Mouse (Mus musculus) midbrain, embryonic 16.5 days (tissue): ENCODE measurements at regions not wholly inside any gene's neighbourhood (a gene's known extent, or its start where the extent isn't known, plus 50 kb on each side); places are given as distances from the start of the nearest gene placed in this dataset.
A peak's percentile ranks its signal among the peaks of the same experiment; 100 is the strongest.

Source experiments
- ATAC-seq: fragments of 200-750 bp; cut with Nextera tagmentation; 2 replicates; pipeline ENCODE4 v1.8.0; 2017; ENCODE audit warnings: moderate TSS enrichment
- H3K27ac ChIP-seq: fragments of 300-500 bp; sonication (generic); 2 replicates; pipeline ENCODE4 v1.5.1; 2014; ENCODE audit warnings: mild to moderate bottlenecking, low read length, mixed read lengths
- H3K27me3 ChIP-seq: fragments of 300-500 bp; sonication (generic); 2 replicates; pipeline ENCODE4 v1.6.1; 2014; ENCODE audit warnings: low read depth, low read length, mixed read lengths; ENCODE audit not compliant: control insufficient read depth, insufficient read depth
- H3K36me3 ChIP-seq: fragments of 300-500 bp; sonication (generic); 2 replicates; pipeline ENCODE4 v1.6.1; 2014; ENCODE audit warnings: mild to moderate bottlenecking, low read length, moderate library complexity, mixed read lengths; ENCODE audit not compliant: control insufficient read depth, insufficient read depth
- H3K4me1 ChIP-seq: fragments of 300-500 bp; sonication (generic); 2 replicates; pipeline ENCODE4 v1.6.1; 2014; ENCODE audit warnings: mild to moderate bottlenecking, low read length, mixed read lengths; ENCODE audit not compliant: control insufficient read depth, insufficient read depth
- H3K4me2 ChIP-seq: fragments of 300-500 bp; sonication (generic); 2 replicates; pipeline ENCODE4 v1.6.1; 2014; ENCODE audit warnings: mild to moderate bottlenecking, low read length, mixed read lengths
- H3K4me3 ChIP-seq: fragments of 300-500 bp; sonication (generic); 2 replicates; pipeline ENCODE4 v1.5.1; 2014; ENCODE audit warnings: low read depth, mild to moderate bottlenecking, low read length, moderate library complexity, mixed read lengths
- H3K9ac ChIP-seq: fragments of 300-500 bp; sonication (generic); 2 replicates; pipeline ENCODE4 v1.6.1; 2014; ENCODE audit warnings: low read depth, low read length, mixed read lengths
- H3K9me3 ChIP-seq: fragments of 300-500 bp; sonication (generic); replicated peaks from 2 replicates; pipeline ENCODE4 v1.6.1; 2014; ENCODE audit warnings: mild to moderate bottlenecking, low read length, mixed read lengths; ENCODE audit not compliant: control insufficient read depth, poor library complexity, severe bottlenecking
- WGBS: fragments of 180-500 bp; shearing (Covaris S2); extraction: QIAGEN DNeasy Blood & Tissue Kit; methylation state at CpG from one replicate; pipeline ENCODE4 v1.1.7; 2014; 5-methylcytosine and 5-hydroxymethylcytosine counted together

DNA sequence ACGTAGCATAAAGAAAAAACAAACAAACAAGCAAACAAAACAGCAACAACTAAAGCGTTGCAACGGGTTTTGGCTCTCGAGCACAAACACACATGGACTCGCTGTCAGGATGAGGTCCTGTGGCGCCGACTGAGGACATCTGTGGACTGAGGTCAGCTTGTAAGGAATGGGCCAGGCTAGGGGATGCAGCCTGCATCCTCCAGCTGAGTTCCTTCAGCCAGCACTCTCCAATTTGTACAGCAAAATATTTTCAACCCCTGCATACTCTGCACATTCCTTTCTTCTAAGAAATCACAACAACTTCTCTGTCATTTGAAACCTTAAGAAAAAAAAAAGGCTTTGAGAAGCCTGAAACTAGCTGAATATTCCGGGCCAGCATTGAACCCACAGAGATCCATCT lies 78.5 kb upstream of the Krr1 start:
- Histone ChIP-seq H3K27ac (no peak overlapping the region), H3K36me3 (no peaks in the 10 kb centered on the region), H3K9ac (no peak overlapping the region), H3K4me1 (no peaks in the 10 kb centered on the region), H3K9me3 (no peaks in the 10 kb centered on the region), H3K4me3 (no peak overlapping the region), H3K27me3 (no peaks in the 10 kb centered on the region), H3K4me2 (no peak overlapping the region)
- WGBS, result 93% methylated on average over 8 of the region's 8 CpGs
- ATAC-seq, result no peak

GRCm38 (mm10) chr10:111897361-111897760 lies 75.1 kb upstream of the Krr1 start:
- Histone ChIP-seq H3K9me3 (no peaks in the 10 kb centered on the region), H3K27me3 (no peaks in the 10 kb centered on the region), H3K27ac (no peak overlapping the region), H3K9ac (no peak overlapping the region), H3K4me2 (no peak overlapping the region), H3K36me3 (no peaks in the 10 kb centered on the region), H3K4me3 (no peak overlapping the region), H3K4me1 (peaks cover 12% of the 10 kb centered on the region; the same call in 1 of the 2 replicates)
- ATAC-seq, result no peak
- 83% methylated on average over 3 of the region's 3 CpGs for whole genome bisulfite sequencing

DNA sequence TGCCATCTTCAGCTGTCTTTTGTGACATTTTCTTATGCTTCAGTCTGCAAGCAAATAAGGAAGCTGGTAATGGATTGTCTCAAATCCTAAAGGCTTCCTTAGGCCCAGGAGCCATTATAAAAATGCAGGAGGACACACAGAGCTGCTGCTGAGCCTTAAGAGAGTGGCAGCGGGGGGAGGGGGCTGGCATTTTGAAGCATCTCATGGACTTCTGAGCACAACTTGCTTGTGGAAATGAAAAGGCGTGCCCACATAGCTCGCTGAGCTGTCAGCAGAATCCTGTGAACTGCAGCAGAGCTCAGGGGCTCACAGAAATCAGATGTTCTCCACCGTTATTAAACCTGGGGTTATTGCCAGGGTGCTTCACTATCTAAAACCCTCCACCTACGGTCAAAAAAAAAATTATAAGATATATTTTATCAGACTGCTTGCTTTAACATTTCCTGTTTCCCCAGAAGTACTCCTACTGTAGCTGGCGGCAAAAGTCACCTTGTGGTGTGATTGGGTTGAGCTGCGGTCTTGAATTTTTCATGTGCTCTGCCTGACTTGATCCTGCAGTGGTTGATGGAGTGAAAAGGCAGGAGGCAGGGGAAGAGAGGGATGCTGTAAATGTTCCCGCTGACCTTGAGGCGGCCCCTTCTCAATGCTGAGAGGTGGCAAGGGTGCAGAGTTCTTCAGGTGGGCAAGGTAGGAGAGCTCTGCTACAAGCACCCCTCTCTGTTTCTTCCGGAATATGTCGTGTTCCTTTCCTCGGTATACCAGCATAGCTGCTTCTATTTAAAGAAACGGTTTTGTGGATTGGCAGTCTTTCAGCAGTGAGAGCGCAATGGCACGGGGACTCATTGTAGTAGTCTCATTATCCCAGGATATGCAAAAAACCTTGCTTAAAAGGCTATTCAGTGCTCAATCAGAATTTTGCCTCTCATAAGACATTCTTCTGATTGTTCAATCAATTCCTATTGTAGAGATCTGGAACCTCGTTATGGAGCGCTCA lies 71.4 kb upstream of the Krr1 start:
- 47% methylated on average over 17 of the region's 17 CpGs for WGBS
- Histone ChIP-seq H3K9me3 (no peaks in the 10 kb centered on the region), H3K4me1 (peaks cover 12% of the 10 kb centered on the region; the same call in 1 of the 2 replicates), H3K27me3 (no peaks in the 10 kb centered on the region), H3K4me2 (peak overlapping the region; percentile 12; the same call in 1 of the 2 replicates), H3K9ac (no peak overlapping the region), H3K36me3 (no peaks in the 10 kb centered on the region), H3K4me3 (no peak overlapping the region), H3K27ac (peak overlapping the region; percentile 34)
- ATAC-seq, result peak; percentile 60

DNA sequence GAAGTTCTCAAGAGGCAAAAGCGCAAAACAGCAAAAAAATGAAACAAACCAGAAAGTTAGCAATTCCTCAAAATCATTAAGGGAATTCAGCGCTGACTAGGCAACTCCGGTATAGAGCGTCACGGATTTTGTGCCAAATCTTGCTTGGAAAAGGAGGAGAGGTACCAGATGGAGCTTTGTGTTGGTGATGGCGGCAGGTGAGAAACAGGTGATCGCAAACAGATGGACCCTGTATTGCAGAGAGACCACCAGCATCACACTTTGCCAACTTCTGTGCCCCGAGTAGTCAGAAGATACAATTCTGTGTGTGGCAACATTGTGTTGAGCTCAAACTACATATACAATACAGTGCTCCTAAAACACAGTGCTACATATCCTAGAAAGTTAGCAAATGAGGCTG lies 68.5 kb upstream of the Krr1 start:
- no peak for ATAC-seq
- Histone ChIP-seq H3K4me2 (no peak overlapping the region), H3K36me3 (no peaks in the 10 kb centered on the region), H3K27me3 (no peaks in the 10 kb centered on the region), H3K27ac (no peak overlapping the region), H3K4me1 (peaks cover 12% of the 10 kb centered on the region; the same call in 1 of the 2 replicates), H3K9me3 (no peaks in the 10 kb centered on the region), H3K9ac (no peak overlapping the region), H3K4me3 (no peak overlapping the region)
- WGBS, result 96% methylated on average over 8 of the region's 8 CpGs

DNA sequence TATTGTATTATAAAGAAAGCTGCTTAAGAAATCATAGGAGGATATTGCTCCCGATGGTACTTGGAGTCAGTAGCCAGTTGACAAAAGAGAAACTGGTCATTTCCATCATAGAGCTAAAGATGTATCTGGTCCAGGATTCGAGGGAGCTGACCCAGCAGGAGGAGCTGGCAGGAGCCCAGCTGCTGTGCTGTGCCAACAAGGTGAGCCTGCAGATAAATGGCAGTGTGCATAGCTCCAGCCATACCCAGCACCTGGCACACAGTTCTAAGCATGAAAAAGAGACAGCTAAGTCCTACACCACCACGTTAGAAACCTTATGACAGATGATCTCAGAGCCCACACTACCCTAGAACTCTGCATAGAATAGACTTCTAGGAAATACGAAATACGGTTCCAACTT lies 64.6 kb upstream of the Krr1 start:
- H3K36me3 ChIP-seq, result no peaks in the 10 kb centered on the region
- no peak for ATAC-seq
- H3K9ac ChIP-seq, result no peak overlapping the region
- WGBS, result 78% methylated on average over 5 of the region's 5 CpGs
- H3K4me3 ChIP-seq, result no peak overlapping the region
- no peak overlapping the region for H3K27ac ChIP-seq
- H3K27me3 ChIP-seq, result no peaks in the 10 kb centered on the region
- H3K4me1 ChIP-seq, result no peaks in the 10 kb centered on the region
- H3K4me2 ChIP-seq, result no peak overlapping the region
- H3K9me3 ChIP-seq, result no peaks in the 10 kb centered on the region

DNA sequence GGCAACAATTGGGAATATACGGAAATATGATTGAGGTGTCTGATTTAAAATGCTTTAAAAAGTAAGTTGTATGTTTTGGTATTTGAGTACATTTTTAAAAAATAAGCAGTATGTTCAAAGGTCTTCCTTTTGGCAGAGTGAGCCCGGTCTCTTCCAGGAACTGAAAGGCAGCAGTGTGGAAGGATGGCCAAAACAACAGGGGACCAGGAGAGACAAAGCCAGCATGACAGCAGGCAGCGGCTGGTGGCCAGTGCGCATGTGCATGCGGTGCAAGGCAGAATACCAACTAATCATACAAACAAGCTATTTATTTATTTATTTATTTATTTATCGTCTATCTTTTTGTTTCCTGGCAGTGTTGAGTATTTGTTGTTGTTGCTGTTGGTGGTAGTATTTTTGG lies 59.9 kb upstream of the Krr1 start:
- H3K9me3 ChIP-seq, result no peaks in the 10 kb centered on the region
- H3K4me3 ChIP-seq, result no peak overlapping the region
- H3K36me3 ChIP-seq, result no peaks in the 10 kb centered on the region
- H3K4me1 ChIP-seq, result no peaks in the 10 kb centered on the region
- no peak for ATAC-seq
- 76% methylated on average over 6 of the region's 6 CpGs for WGBS
- H3K9ac ChIP-seq, result no peak overlapping the region
- no peak overlapping the region for H3K27ac ChIP-seq
- H3K27me3 ChIP-seq, result no peaks in the 10 kb centered on the region
- no peak overlapping the region for H3K4me2 ChIP-seq

GRCm38 (mm10) chr10:111913066-111913785 lies 59.2 kb upstream of the Krr1 start:
- H3K4me2 ChIP-seq, result no peak overlapping the region
- ATAC-seq, result no peak
- H3K36me3 ChIP-seq, result no peaks in the 10 kb centered on the region
- no peak overlapping the region for H3K4me3 ChIP-seq
- no peaks in the 10 kb centered on the region for H3K27me3 ChIP-seq
- H3K4me1 ChIP-seq, result no peaks in the 10 kb centered on the region
- no peaks in the 10 kb centered on the region for H3K9me3 ChIP-seq
- no peak overlapping the region for H3K9ac ChIP-seq
- 83% methylated on average over 20 of the region's 20 CpGs for WGBS
- H3K27ac ChIP-seq, result no peak overlapping the region

DNA sequence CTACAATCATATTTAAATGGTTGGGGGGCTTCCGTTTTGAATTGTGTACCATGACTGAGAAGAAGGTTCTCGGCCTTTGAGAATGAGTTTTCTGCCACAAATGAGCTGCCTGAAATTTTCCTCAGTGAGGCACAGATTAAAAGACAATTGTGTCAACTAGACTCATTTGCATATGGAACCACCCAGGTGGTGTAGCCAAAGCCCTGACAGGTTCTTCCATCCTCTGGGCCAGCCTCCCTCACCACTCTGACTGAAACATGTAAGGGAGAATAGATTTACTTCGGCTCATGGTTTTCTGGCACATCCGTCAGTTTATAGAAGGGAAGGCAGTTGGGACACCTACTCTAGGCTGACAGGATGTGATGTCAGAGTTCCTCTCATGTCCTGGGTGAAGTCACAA lies 58.2 kb upstream of the Krr1 start:
- 83% methylated on average over 4 of the region's 4 CpGs for WGBS
- Histone ChIP-seq H3K9me3 (no peaks in the 10 kb centered on the region), H3K4me2 (no peak overlapping the region), H3K4me3 (no peak overlapping the region), H3K27ac (no peak overlapping the region), H3K9ac (no peak overlapping the region), H3K36me3 (no peaks in the 10 kb centered on the region), H3K27me3 (no peaks in the 10 kb centered on the region), H3K4me1 (no peaks in the 10 kb centered on the region)
- no peak for ATAC-seq

GRCm38 (mm10) chr10:111918071-111918507 lies 54.4 kb upstream of the Krr1 start:
- H3K9me3 ChIP-seq, result no peaks in the 10 kb centered on the region
- H3K9ac ChIP-seq, result no peak overlapping the region
- no peaks in the 10 kb centered on the region for H3K4me1 ChIP-seq
- no peak overlapping the region for H3K27ac ChIP-seq
- H3K4me3 ChIP-seq, result no peak overlapping the region
- no peak for ATAC-seq
- no peaks in the 10 kb centered on the region for H3K27me3 ChIP-seq
- H3K36me3 ChIP-seq, result no peaks in the 10 kb centered on the region
- H3K4me2 ChIP-seq, result no peak overlapping the region
- 21% methylated on average over 3 of the region's 3 CpGs for WGBS
